Mouse (Mus musculus) adipocyte (in vitro differentiated cells): Measurements from ENCODE around the gene Speer1.
"Not testable (repeated sequence)": the region's sequence is repeated elsewhere in the genome, so short reads cannot be mapped to it uniquely, and the experiment has no call there.

ENCODE experiments used
- DNase-seq: peaks from one replicate; pipeline ENCODE4 v3.0.0-alpha.2; 2016; ENCODE audit warnings: low spot score

The Speer1 gene

DNA sequence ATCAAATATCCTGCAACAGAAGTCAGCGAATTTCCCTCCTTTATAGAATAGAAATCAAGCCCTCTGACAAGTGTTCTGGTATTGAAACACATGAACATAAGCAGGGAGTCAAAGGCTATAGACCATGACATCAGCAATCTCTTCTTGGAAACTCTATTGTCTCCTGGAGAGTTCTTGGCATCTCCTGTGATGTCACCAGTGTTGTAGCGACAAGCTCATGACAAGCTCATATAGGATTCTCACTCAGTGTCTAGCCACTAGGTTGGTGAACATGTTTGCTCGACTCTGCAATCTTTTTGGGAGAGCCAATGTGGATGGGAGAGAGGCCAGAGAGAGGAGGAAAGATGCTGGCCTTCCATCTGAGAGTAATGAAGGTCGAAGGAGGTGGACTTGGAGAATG lies at the start of gene Speer1:
TSS of gene Speer1 (plus strand) at position 301 of the 400 bp plus-strand sequence.
- not testable (repeated sequence) for DNase-seq
